Mouse (Mus musculus) adrenal gland, postnatal 14 days (tissue): ENCODE measurements around the gene Igsf8. TPM values are rescaled to one million over a fixed set of nuclear protein-coding genes. Genes with fewer than 3 reads are reported as not detected.
"Not testable (repeated sequence)": the region's sequence is repeated elsewhere in the genome, so short reads cannot be mapped to it uniquely, and the experiment has no call there.

ENCODE experiments used
- DNase-seq: peaks from one replicate; pipeline ENCODE4 v3.0.0; 2021; ENCODE audit warnings: mixed read lengths
- long read RNA-seq, 2 experiments: library from polyadenylated mRNA; stranded (forward); transcript quantifications; one replicate each; pipeline ENCODE4 v2.0.0; 2021
- total RNA-seq: library from RNA; stranded (reverse); gene quantifications from 2 replicates; pipeline ENCODE4 v1.2.3, GENCODE M21; 2021

The Igsf8 gene
- total RNA-seq = 23.9 and 26.1 TPM in 2 replicates
- long read RNA-seq, experiment 1, transcript Igsf8-201 (7 exons, 2,278 nt) = major isoform, 66 of 99 reads
- long read RNA-seq, experiment 1, partial matches to known transcripts = 24 of 99 reads
- long read RNA-seq, experiment 1, other reads (novel, unspliced or antisense) = 9 of 99 reads
- long read RNA-seq, experiment 2, transcript Igsf8-201 (7 exons, 2,278 nt) = major isoform, 25 of 43 reads
- long read RNA-seq, experiment 2, partial matches to known transcripts = 5 of 43 reads
- long read RNA-seq, experiment 2, other reads (novel, unspliced or antisense) = 13 of 43 reads

- no peak for DNase-seq
Measured at GRCm38 (mm10) chr1:172261477-172262078, at the start of gene Igsf8. Gene Igsf8 (plus strand): TSS chr1:172261641.

- no peak for DNase-seq
Measured at GRCm38 (mm10) chr1:172212776-172213175, 48.7 kb upstream of the Igsf8 start.

GRCm38 (mm10) chr1:172213771-172214170 is 47.7 kb upstream of the Igsf8 start:
- no peak for DNase-seq

- peak; percentile 60 for DNase-seq
Measured at GRCm38 (mm10) chr1:172214748-172215147, 46.7 kb upstream of the Igsf8 start.

GRCm38 (mm10) chr1:172217148-172217547 is 44.3 kb upstream of the Igsf8 start:
- DNase-seq = peak; percentile 97

- DNase-seq = no peak
Measured at GRCm38 (mm10) chr1:172218164-172218910, 43.1 kb upstream of the Igsf8 start.

GRCm38 (mm10) chr1:172219451-172220406 is 41.7 kb upstream of the Igsf8 start, which contains the start of gene Casq1:
Gene Casq1 (minus strand): TSS chr1:172219868.
- DNase-seq = no peak

- DNase-seq = peak; percentile 72
Measured at GRCm38 (mm10) chr1:172220414-172220813, 41.0 kb upstream of the Igsf8 start.

GRCm38 (mm10) chr1:172221297-172222063 is 40.0 kb upstream of the Igsf8 start:
- no peak for DNase-seq

- DNase-seq = peak; percentile 54
Measured at GRCm38 (mm10) chr1:172228209-172228608, 33.2 kb upstream of the Igsf8 start.

GRCm38 (mm10) chr1:172229215-172229614 is 32.2 kb upstream of the Igsf8 start:
- DNase-seq = no peak

GRCm38 (mm10) chr1:172240945-172241708 is 20.3 kb upstream of the Igsf8 start:
- DNase-seq = no peak

- no peak for DNase-seq
Measured at GRCm38 (mm10) chr1:172242401-172242800, 19.0 kb upstream of the Igsf8 start.

- DNase-seq = no peak
Measured at GRCm38 (mm10) chr1:172243547-172244205, 17.8 kb upstream of the Igsf8 start.

GRCm38 (mm10) chr1:172244645-172245044 is 16.8 kb upstream of the Igsf8 start:
- not testable (repeated sequence) for DNase-seq

GRCm38 (mm10) chr1:172247216-172247615 is 14.2 kb upstream of the Igsf8 start:
- DNase-seq = no peak

- DNase-seq = peak; percentile 39
Measured at GRCm38 (mm10) chr1:172247679-172248078, 13.8 kb upstream of the Igsf8 start.

- no peak for DNase-seq
Measured at GRCm38 (mm10) chr1:172258314-172258713, 3.1 kb upstream of the Igsf8 start, which contains the start of gene Atp1a4. Gene Atp1a4 (minus strand): TSS chr1:172258414.

- no peak for DNase-seq
Measured at GRCm38 (mm10) chr1:172271208-172271607, 9.8 kb downstream of the Igsf8 start.

GRCm38 (mm10) chr1:172271765-172272164 is 10.3 kb downstream of the Igsf8 start:
- no peak for DNase-seq
